Mouse (Mus musculus) heart, postnatal 25 days (tissue): ENCODE results near the gene Slc1a3. TPM values are rescaled to one million over a fixed set of nuclear protein-coding genes. Genes with fewer than 3 reads are reported as not detected.

Experiments used
- DNase-seq: peaks from one replicate; pipeline ENCODE4 v3.0.0; 2022; ENCODE audit warnings: low spot score
- intact Hi-C: fragments of 180-260 bp; cut with DNase I; formaldehyde crosslinking; loops from one replicate; pipeline ENCODE4 v1.15.1; 2025
- total RNA-seq, 2 experiments: library from RNA; stranded (reverse); gene quantifications; 2 replicates each; pipeline ENCODE4 v1.2.3; 2021

The Slc1a3 gene
- total RNA-seq = 1 to 10 TPM; 1.6 to 1.7 TPM

- intact Hi-C loops = no loop called here
- DNase-seq = no peak
Observed at GRCm38 (mm10) chr15:8710146-8711006, at the start of gene Slc1a3. Gene Slc1a3, minus strand, starts transcription at chr15:8710764.

GRCm38 (mm10) chr15:8759026-8759425, 48.5 kb upstream of the Slc1a3 start:
- intact Hi-C loops = no loop called here
- DNase-seq = no peak

- intact Hi-C loops = no loop called here
- no peak for DNase-seq
Observed at GRCm38 (mm10) chr15:8756441-8756840, 45.9 kb upstream of the Slc1a3 start.

- DNase-seq = no peak
- intact Hi-C loops = no loop called here
Observed at GRCm38 (mm10) chr15:8749762-8750161, 39.2 kb upstream of the Slc1a3 start.

GRCm38 (mm10) chr15:8748771-8749170, 38.2 kb upstream of the Slc1a3 start:
- intact Hi-C loops = no loop called here
- no peak for DNase-seq

GRCm38 (mm10) chr15:8741593-8741992, 31.0 kb upstream of the Slc1a3 start:
- no peak for DNase-seq
- intact Hi-C loops = no loop called here

GRCm38 (mm10) chr15:8740724-8741123, 30.2 kb upstream of the Slc1a3 start:
- intact Hi-C loops = no loop called here
- no peak for DNase-seq

- intact Hi-C loops = no loop called here
- DNase-seq = no peak
Observed at GRCm38 (mm10) chr15:8738156-8738555, 27.6 kb upstream of the Slc1a3 start.

- intact Hi-C loops = no loop called here
- no peak for DNase-seq
Observed at GRCm38 (mm10) chr15:8734363-8734739, 23.8 kb upstream of the Slc1a3 start.

- intact Hi-C loops = no loop called here
- no peak for DNase-seq
Observed at GRCm38 (mm10) chr15:8733669-8734362, 23.3 kb upstream of the Slc1a3 start.

GRCm38 (mm10) chr15:8728861-8729260, 18.3 kb upstream of the Slc1a3 start:
- intact Hi-C loops = no loop called here

GRCm38 (mm10) chr15:8722386-8723100, 12.0 kb upstream of the Slc1a3 start:
- intact Hi-C loops = no loop called here
- DNase-seq = no peak

More at GRCm38 (mm10) chr15:8728861-8729260, 18.3 kb upstream of the Slc1a3 start:
- DNase-seq = no peak

- intact Hi-C loops = no loop called here
- no peak for DNase-seq
Observed at GRCm38 (mm10) chr15:8721746-8722145, 11.2 kb upstream of the Slc1a3 start.

GRCm38 (mm10) chr15:8721005-8721404, 10.4 kb upstream of the Slc1a3 start:
- no peak for DNase-seq
- intact Hi-C loops = no loop called here

GRCm38 (mm10) chr15:8718496-8718895, 7.9 kb upstream of the Slc1a3 start:
- DNase-seq = no peak
- intact Hi-C loops = no loop called here

- intact Hi-C loops = no loop called here
- DNase-seq = no peak
Observed at GRCm38 (mm10) chr15:8717021-8717571, 6.5 kb upstream of the Slc1a3 start.

GRCm38 (mm10) chr15:8716330-8716964, 5.9 kb upstream of the Slc1a3 start:
- no peak for DNase-seq
- intact Hi-C loops = no loop called here

GRCm38 (mm10) chr15:8715666-8716065, 5.1 kb upstream of the Slc1a3 start:
- DNase-seq = no peak
- intact Hi-C loops = no loop called here

GRCm38 (mm10) chr15:8712433-8712984, 1.9 kb upstream of the Slc1a3 start:
- intact Hi-C loops = no loop called here
- no peak for DNase-seq
